Mouse (Mus musculus) kidney, postnatal 36 days (tissue): ENCODE measurements around the gene Gm4305.
"Not testable (repeated sequence)": the region's sequence is repeated elsewhere in the genome, so short reads cannot be mapped to it uniquely, and the experiment has no call there.

Experiments used
- DNase-seq, 2 experiments: peaks; one replicate each; pipeline ENCODE4 v3.0.0; 2021 to 2022; ENCODE audit warnings: mixed read lengths in 2 of 2

The Gm4305 gene

DNA sequence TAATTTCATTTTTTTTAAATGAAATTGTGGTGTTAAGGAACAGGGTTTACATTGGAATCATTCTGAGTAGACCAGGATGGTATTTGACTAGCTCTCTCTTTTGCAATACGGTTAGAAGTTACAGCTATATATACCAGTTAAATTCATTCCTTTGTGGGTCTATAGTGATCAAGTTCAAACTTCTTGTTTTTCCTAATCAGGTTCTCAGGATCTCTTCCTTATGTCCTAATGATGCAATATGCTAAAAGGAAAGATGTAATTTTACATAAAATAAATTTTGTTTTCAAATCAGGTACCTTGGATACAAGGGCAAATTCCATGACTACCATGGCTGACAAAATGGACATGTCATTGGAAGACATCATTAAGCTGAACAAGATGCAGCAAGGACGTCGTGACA is at the start of gene Gm4305:
Gene Gm4305 (plus strand): TSS at position 301 of the 400 bp plus-strand sequence.
- not testable (repeated sequence) for DNase-seq

DNA sequence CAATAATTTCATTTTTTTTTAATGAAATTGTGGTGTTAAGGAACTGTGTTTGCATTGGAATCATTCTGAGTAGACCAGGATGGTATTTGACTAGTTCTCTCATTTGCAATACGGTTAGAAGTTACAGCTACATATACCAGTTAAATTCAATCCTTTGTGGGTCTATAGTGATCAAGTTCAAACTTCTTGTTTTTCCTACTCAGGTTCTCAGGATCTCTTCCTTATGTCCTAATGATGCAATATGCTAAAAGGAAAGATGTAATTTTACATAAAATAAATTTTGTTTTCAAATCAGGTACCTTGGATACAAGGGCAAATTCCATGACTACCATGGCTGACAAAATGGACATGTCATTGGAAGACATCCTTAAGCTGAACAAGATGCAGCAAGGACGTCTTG is 15.5 kb upstream of the Gm4305 start, which contains the start of gene Gm4301:
Gene Gm4301 (plus strand): TSS at position 301 of the 400 bp plus-strand sequence.
- DNase-seq = not testable (repeated sequence)

GRCm38 (mm10) chr10:100340536-100340935 is 10.4 kb upstream of the Gm4305 start, which contains the start of gene Gm4302:
TSS of gene Gm4302 (plus strand) at chr10:100340836.
- not testable (repeated sequence) for DNase-seq

GRCm38 (mm10) chr10:100345672-100346071 is 5.2 kb upstream of the Gm4305 start, which contains the start of gene Gm4303:
TSS of gene Gm4303 (plus strand) at chr10:100345972.
- DNase-seq = not testable (repeated sequence)

DNA sequence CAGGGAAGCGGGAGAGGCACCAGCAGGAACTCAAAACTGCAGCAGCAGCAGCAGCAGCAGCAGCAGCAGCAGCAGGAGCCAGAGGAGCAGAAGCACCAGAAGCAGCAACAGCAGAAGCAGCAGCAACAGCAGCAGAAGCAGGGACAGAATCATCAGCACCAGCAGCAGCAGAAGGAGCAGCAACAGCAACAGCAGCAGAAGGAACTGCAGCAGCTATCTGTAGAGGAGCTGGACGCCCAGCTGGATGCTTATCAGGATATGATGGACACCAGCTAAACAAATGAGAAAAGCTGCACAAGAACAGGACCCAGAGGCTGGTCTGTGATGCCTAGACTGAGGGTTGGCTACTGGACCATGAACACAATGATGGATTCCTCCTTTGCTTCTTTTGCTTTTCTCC is 5.9 kb downstream of the Gm4305 start:
- DNase-seq = peak; percentile 0 to 3

DNA sequence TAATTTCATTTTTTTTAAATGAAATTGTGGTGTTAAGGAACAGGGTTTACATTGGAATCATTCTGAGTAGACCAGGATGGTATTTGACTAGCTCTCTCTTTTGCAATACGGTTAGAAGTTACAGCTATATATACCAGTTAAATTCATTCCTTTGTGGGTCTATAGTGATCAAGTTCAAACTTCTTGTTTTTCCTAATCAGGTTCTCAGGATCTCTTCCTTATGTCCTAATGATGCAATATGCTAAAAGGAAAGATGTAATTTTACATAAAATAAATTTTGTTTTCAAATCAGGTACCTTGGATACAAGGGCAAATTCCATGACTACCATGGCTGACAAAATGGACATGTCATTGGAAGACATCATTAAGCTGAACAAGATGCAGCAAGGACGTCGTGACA is 10.1 kb downstream of the Gm4305 start, which contains the start of gene Gm4307:
Gene Gm4307 (plus strand): TSS at position 301 of the 400 bp plus-strand sequence.
- DNase-seq = not testable (repeated sequence)

GRCm38 (mm10) chr10:100382460-100382859 is 31.6 kb downstream of the Gm4305 start, which contains the start of gene Gm4312:
TSS of gene Gm4312 (minus strand) at chr10:100382560.
- DNase-seq = not testable (repeated sequence)
